Mouse (Mus musculus): ENCODE results near the gene Tmem240. TPM values are rescaled to one million over a fixed set of nuclear protein-coding genes. Genes with fewer than 3 reads are reported as not detected.

The Tmem240 gene
- polyA plus RNA-seq, 2 experiments, result 0.06 to 0.17 TPM

- Histone ChIP-seq H3K4me3 (ENCODE audit: insufficient read depth in 1 of 2, low read depth in 2 of 2, low read length in 2 of 2) (no peak overlapping the region), H3K9me3 (ENCODE audit: control insufficient read depth, low read length) (no peaks in the 10 kb centered on the region), H3K4me2 (ENCODE audit: low read depth) (no peak overlapping the region), H3K27me3 (ENCODE audit: control insufficient read depth, insufficient read depth, low read length) (no peaks in the 10 kb centered on the region), H3K27ac (no peak overlapping the region), H3K9ac (replicated peaks) (no peak overlapping the region), H3K36me3 (replicated peaks; ENCODE audit: control insufficient read depth, insufficient read depth, low read depth) (peaks cover 31% of the 10 kb centered on the region), H3K4me1 (replicated peaks; ENCODE audit: control insufficient read depth in 2 of 2, insufficient read depth in 2 of 2, low read length in 1 of 2) (peaks cover 4 to 11% of the 10 kb centered on the region in 2 experiments)
- ATAC-seq (ENCODE audit: insufficient read depth) (no peak), DNase-seq (ENCODE audit: low read depth in 3 of 3, low spot score in 3 of 3) (no peak)
- no peak for TF ChIP-seq CTCF (IDR thresholded peaks at IDR 0.05; ENCODE audit: low read depth)
- TF ChIP-seq EP300 (IDR thresholded peaks at IDR 0.05; ENCODE audit: low read depth), result no peak
- WGBS (ENCODE audit: insufficient replicate concordance), result 86% methylated on average over 12 of the region's 12 CpGs
Measured at GRCm38 (mm10) chr4:155757011-155757410, 22.4 kb downstream of the Tmem240 start.

- Histone ChIP-seq H3K9me3 (ENCODE audit: control insufficient read depth, low read length) (no peaks in the 10 kb centered on the region), H3K27ac (no peak overlapping the region), H3K9ac (replicated peaks) (peak overlapping the region; percentile 78), H3K27me3 (ENCODE audit: control insufficient read depth, insufficient read depth, low read length) (no peaks in the 10 kb centered on the region), H3K36me3 (replicated peaks; ENCODE audit: control insufficient read depth, insufficient read depth, low read depth) (peaks cover 9% of the 10 kb centered on the region), H3K4me3 (ENCODE audit: insufficient read depth in 1 of 2, low read depth in 2 of 2, low read length in 2 of 2) (peak overlapping the region; percentile 84 to 86), H3K4me1 (replicated peaks; ENCODE audit: control insufficient read depth in 2 of 2, insufficient read depth in 2 of 2, low read length in 1 of 2) (peaks cover 4 to 15% of the 10 kb centered on the region in 2 experiments), H3K4me2 (ENCODE audit: low read depth) (peak overlapping the region; percentile 100)
- 3% methylated on average over 10 of the region's 10 CpGs for WGBS (ENCODE audit: insufficient replicate concordance)
- DNase-seq (ENCODE audit: low read depth in 3 of 3, low spot score in 3 of 3), result peak in 2 of 3 experiments; percentile 47 to 54
- peak; percentile 44 for TF ChIP-seq CTCF (IDR thresholded peaks at IDR 0.05; ENCODE audit: low read depth)
- TF ChIP-seq EP300 (IDR thresholded peaks at IDR 0.05; ENCODE audit: low read depth), result no peak
- ATAC-seq (ENCODE audit: insufficient read depth), result no peak
Measured at GRCm38 (mm10) chr4:155759862-155760612, 25.4 kb downstream of the Tmem240 start.

- H3K27ac ChIP-seq, result peak within 1 kb of the TSS; percentile 44
- peak within 1 kb of the TSS; percentile 100 for H3K4me2 ChIP-seq (ENCODE audit: low read depth)
- peak; percentile 97 for ATAC-seq (ENCODE audit: insufficient read depth)
- H3K4me1 ChIP-seq (replicated peaks; ENCODE audit: control insufficient read depth in 2 of 2, insufficient read depth in 2 of 2, low read length in 1 of 2), result peaks cover 4 to 15% of the 10 kb centered on the region in 2 experiments
- TF ChIP-seq EP300 (IDR thresholded peaks at IDR 0.05; ENCODE audit: low read depth) (no peak), CTCF (IDR thresholded peaks at IDR 0.05; ENCODE audit: low read depth) (no peak)
- no peaks in the 10 kb centered on the region for H3K27me3 ChIP-seq (ENCODE audit: control insufficient read depth, insufficient read depth, low read length)
- DNase-seq (ENCODE audit: low read depth in 3 of 3, low spot score in 3 of 3), result peak; percentile 94 to 96 (median 95)
- peak within 1 kb of the TSS; percentile 84 to 86 for H3K4me3 ChIP-seq (ENCODE audit: insufficient read depth in 1 of 2, low read depth in 2 of 2, low read length in 2 of 2)
- no peaks in the 10 kb centered on the region for H3K9me3 ChIP-seq (ENCODE audit: control insufficient read depth, low read length)
- under 1% methylated on average over 68 of the region's 68 CpGs for WGBS (ENCODE audit: insufficient replicate concordance)
- peak within 1 kb of the TSS; percentile 84 for H3K9ac ChIP-seq (replicated peaks)
- peaks cover 1% of the 10 kb centered on the region for H3K36me3 ChIP-seq (replicated peaks; ENCODE audit: control insufficient read depth, insufficient read depth, low read depth)
Measured at GRCm38 (mm10) chr4:155760613-155761355, 26.2 kb downstream of the Tmem240 start, which contains the start of gene Atad3a. TSS of gene Atad3a (minus strand) at chr4:155761093.

DNA sequence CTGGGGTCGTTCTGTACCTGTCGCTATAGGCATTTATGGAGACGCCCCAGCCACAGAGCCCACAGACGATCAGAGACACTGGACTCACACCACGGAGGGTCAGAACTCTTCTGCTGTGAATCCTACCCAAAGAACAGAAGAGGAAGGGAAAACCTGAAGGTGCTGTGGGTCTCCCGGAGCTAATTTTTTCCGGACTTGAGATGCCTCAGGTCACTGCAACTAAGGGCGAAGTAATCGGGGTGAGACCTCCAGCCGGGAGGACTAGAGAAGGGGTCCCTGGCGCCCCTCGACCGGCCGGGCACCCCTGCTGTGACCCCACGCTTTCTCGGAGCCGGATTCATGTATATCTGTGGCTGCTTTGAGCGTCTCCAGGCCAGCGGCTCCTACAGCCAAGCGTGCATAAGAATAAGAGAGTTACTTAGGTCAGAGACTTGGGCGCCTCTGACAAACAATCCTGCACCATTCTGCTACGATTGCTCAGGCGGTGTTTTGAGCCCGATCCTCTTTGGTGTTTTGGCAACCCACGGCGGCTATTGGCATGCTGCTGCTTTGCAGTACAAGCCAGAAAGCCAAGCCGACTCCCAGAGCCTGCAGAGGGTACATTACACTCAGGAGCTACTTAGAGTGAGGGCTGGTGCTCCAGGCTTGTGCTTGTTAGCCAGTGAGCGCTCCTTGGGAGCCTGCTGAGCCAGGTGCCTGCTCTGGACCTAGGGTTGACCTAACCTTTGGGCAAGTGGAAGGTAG lies 26.9 kb downstream of the Tmem240 start:
- H3K4me3 ChIP-seq (ENCODE audit: insufficient read depth in 1 of 2, low read depth in 2 of 2, low read length in 2 of 2), result peak overlapping the region; percentile 72 to 84
- 0 out of 2 replicates have a peak, but pooled peaks have one; percentile 3 for ATAC-seq (ENCODE audit: insufficient read depth)
- WGBS (ENCODE audit: insufficient replicate concordance), result 3% methylated on average over 28 of the region's 28 CpGs

More for the DNA sequence above, 26.9 kb downstream of the Tmem240 start:
- H3K9ac ChIP-seq (replicated peaks), result peak overlapping the region; percentile 84
- DNase-seq (ENCODE audit: low read depth in 3 of 3, low spot score in 3 of 3), result no peak
- no peak for TF ChIP-seq CTCF (IDR thresholded peaks at IDR 0.05; ENCODE audit: low read depth)
- no peak for TF ChIP-seq EP300 (IDR thresholded peaks at IDR 0.05; ENCODE audit: low read depth)
- H3K27ac ChIP-seq, result peak overlapping the region; percentile 44
- H3K4me1 ChIP-seq (replicated peaks; ENCODE audit: control insufficient read depth in 2 of 2, insufficient read depth in 2 of 2, low read length in 1 of 2), result peaks cover 4 to 15% of the 10 kb centered on the region in 2 experiments
- H3K27me3 ChIP-seq (ENCODE audit: control insufficient read depth, insufficient read depth, low read length), result no peaks in the 10 kb centered on the region
- no peaks in the 10 kb centered on the region for H3K9me3 ChIP-seq (ENCODE audit: control insufficient read depth, low read length)
- H3K36me3 ChIP-seq (replicated peaks; ENCODE audit: control insufficient read depth, insufficient read depth, low read depth), result no peaks in the 10 kb centered on the region; the same call in 1 of the 2 replicates
- H3K4me2 ChIP-seq (ENCODE audit: low read depth), result peak overlapping the region; percentile 100

All from liver, embryonic 14.5 days (tissue).